14 mouse cellular contexts compared by ENCODE assay signal in genomic region chr10:80991007-80991406, GRCm38 (mm10). TPM values are rescaled to one million over a fixed set of nuclear protein-coding genes. Genes with fewer than 3 reads are reported as not detected.
A peak's percentile ranks its signal among the peaks of the same experiment; 100 is the strongest.
DNase-seq lines count a peak whose midpoint lies in the region; ATAC-seq and TF ChIP-seq lines count a peak whose summit lies in the region.
"Had no signal": no experiment of that assay in that cellular context is flagged by ENCODE, and none has a peak within 500 bp of the region (broad histone marks: within the 10 kb centered on the region; RNA-seq: fewer than 3 reads in every experiment).

No protein-coding gene starts in this region.

- ATAC-seq in intestine, postnatal 0 days: no peak
- ATAC-seq in intestine, embryonic 16.5 days: no peak
- ATAC-seq: Patski had no signal

- H3K36me3 ChIP-seq in intestine, postnatal 0 days (ENCODE audit: control insufficient read depth, insufficient read depth): no peaks in the 10 kb centered on the region
- H3K36me3 ChIP-seq in intestine, embryonic 16.5 days (ENCODE audit: control insufficient read depth, insufficient read depth, low read length): no peaks in the 10 kb centered on the region
- H3K36me3 ChIP-seq in CH12.LX (replicated peaks in 1 of 2; ENCODE audit: control insufficient read depth in 1 of 2, insufficient read depth in 1 of 2, low read length in 1 of 2): no peaks in the 10 kb centered on the region
- no peaks in the 10 kb centered on the region for H3K36me3 ChIP-seq in thymus, adult 2 months (ENCODE audit: control insufficient read depth, insufficient read depth, low read length)
- H3K36me3 ChIP-seq: embryonic facial prominence, embryonic 15.5 days; heart, embryonic 15.5 days had no signal

- no peak for TF ChIP-seq POLR2A in CH12.LX (IDR thresholded peaks at IDR 0.05; ENCODE audit: low read depth, low read length)
- TF ChIP-seq POLR2A in thymus, adult 2 months (IDR thresholded peaks at IDR 0.05; ENCODE audit: control insufficient read depth, extremely low read depth, insufficient read depth, low read length, poor library complexity): no peak

- no peak for TF ChIP-seq EP300 in CH12.LX (IDR thresholded peaks at IDR 0.05; ENCODE audit: low read length)

- TF ChIP-seq RAD21 in CH12.LX (IDR thresholded peaks at IDR 0.05; ENCODE audit: low read depth, low read length): peak; percentile 74

- no peaks in the 10 kb centered on the region for H3K4me1 ChIP-seq in intestine, postnatal 0 days (replicated peaks; ENCODE audit: control insufficient read depth, insufficient read depth, low read length)
- H3K4me1 ChIP-seq in intestine, embryonic 16.5 days (ENCODE audit: control insufficient read depth, insufficient read depth, low read length): peaks cover 13% of the 10 kb centered on the region
- H3K4me1 ChIP-seq in CH12.LX (ENCODE audit: control insufficient read depth in 1 of 2, insufficient read depth in 2 of 2): peaks cover 21 to 61% of the 10 kb centered on the region in 2 experiments
- peaks cover 28% of the 10 kb centered on the region for H3K4me1 ChIP-seq in thymus, adult 2 months (replicated peaks; ENCODE audit: control insufficient read depth, insufficient read depth, low read length)

- no peaks in the 10 kb centered on the region for H3K9me3 ChIP-seq in intestine, postnatal 0 days (ENCODE audit: control insufficient read depth)
- H3K9me3 ChIP-seq in intestine, embryonic 16.5 days (ENCODE audit: control insufficient read depth, low read length): no peaks in the 10 kb centered on the region
- peaks cover 3% of the 10 kb centered on the region for H3K9me3 ChIP-seq in CH12.LX (replicated peaks; ENCODE audit: low read length)
- H3K9me3 ChIP-seq: embryonic facial prominence, embryonic 15.5 days; heart, embryonic 15.5 days had no signal

- peak; percentile 75 for TF ChIP-seq CTCF in intestine, postnatal 0 days (IDR thresholded peaks at IDR 0.05; ENCODE audit: low read depth)
- TF ChIP-seq CTCF in CH12.LX (conservative IDR thresholded peaks at IDR 0.05 in 1 of 2, IDR thresholded peaks at IDR 0.05 in 1 of 2; ENCODE audit: low read depth in 2 of 2, low read length in 2 of 2): peak; percentile 34 to 75; a peak in 3 of 4 replicates
- TF ChIP-seq CTCF in thymus, adult 2 months (IDR thresholded peaks at IDR 0.05; ENCODE audit: borderline replicate concordance, control insufficient read depth, extremely low read depth, insufficient read depth, low read length, poor library complexity): no peak

- dilution Hi-C loops in CH12.LX (cut with MboI; ENCODE audit: extremely low pct_ligation_motif_present, extremely low pct_unique_long_range_greater_than_20kb, low sequenced_read_pairs): no loop called here

- H3K4me2 ChIP-seq in intestine, postnatal 0 days (replicated peaks; ENCODE audit: low read depth): no peak overlapping the region
- no peak overlapping the region for H3K4me2 ChIP-seq in intestine, embryonic 16.5 days (ENCODE audit: low read depth, low read length)
- H3K4me2 ChIP-seq in CH12.LX (ENCODE audit: insufficient read depth, low read depth, poor library complexity, severe bottlenecking): no peak overlapping the region
- H3K4me2 ChIP-seq: embryonic facial prominence, embryonic 15.5 days; heart, embryonic 15.5 days had no signal

- DNase-seq in 3T3-L1 (ENCODE audit: low read depth, low spot score) (peak; percentile 44), CH12.LX (ENCODE audit: extremely low read depth) (peak; percentile 59)
- DNase-seq in embryo, embryonic 10 days (ENCODE audit: low spot score): peak; percentile 48
- no peak for DNase-seq in thymus, adult 2 months
- DNase-seq in frontal cortex, postnatal 14 days (ENCODE audit: low spot score in 2 of 2): no peak
- DNase-seq: adrenal gland, postnatal 36 days; cerebellum, adult 18-20 months; kidney, adult 18-20 months; left cerebral cortex, postnatal 4 days had no signal

- no peak overlapping the region for H3K9ac ChIP-seq in intestine, postnatal 0 days (ENCODE audit: low read depth, low read length)
- no peak overlapping the region for H3K9ac ChIP-seq in intestine, embryonic 16.5 days (ENCODE audit: low read depth, low read length)
- H3K9ac ChIP-seq in CH12.LX (ENCODE audit: insufficient read depth, low read depth): no peak overlapping the region
- H3K9ac ChIP-seq: embryonic facial prominence, embryonic 15.5 days; heart, embryonic 15.5 days had no signal

- no peak overlapping the region for H3K4me3 ChIP-seq in intestine, postnatal 0 days (ENCODE audit: low read depth, low read length)
- no peak overlapping the region for H3K4me3 ChIP-seq in intestine, embryonic 16.5 days (ENCODE audit: low read length)
- no peak overlapping the region for H3K4me3 ChIP-seq in CH12.LX (replicated peaks in 1 of 3; ENCODE audit: low read depth in 2 of 3, low read length in 2 of 3, poor library complexity in 1 of 3)
- no peak overlapping the region for H3K4me3 ChIP-seq in thymus, adult 2 months (ENCODE audit: control insufficient read depth, insufficient read depth, low read length)
- H3K4me3 ChIP-seq: embryonic facial prominence, embryonic 15.5 days; heart, embryonic 15.5 days had no signal

- no peak overlapping the region for H3K27ac ChIP-seq in intestine, postnatal 0 days (ENCODE audit: low read depth, low read length)
- no peak overlapping the region for H3K27ac ChIP-seq in intestine, embryonic 16.5 days (ENCODE audit: low read length)
- no peak overlapping the region for H3K27ac ChIP-seq in CH12.LX (ENCODE audit: insufficient read depth, low read depth)
- no peak overlapping the region for H3K27ac ChIP-seq in thymus, adult 2 months (ENCODE audit: control insufficient read depth, insufficient read depth, low read length)
- H3K27ac ChIP-seq: embryonic facial prominence, embryonic 15.5 days; heart, embryonic 15.5 days had no signal

- no peaks in the 10 kb centered on the region for H3K79me2 ChIP-seq in CH12.LX (replicated peaks; ENCODE audit: control insufficient read depth, extremely low read depth, insufficient read depth, poor library complexity, severe bottlenecking)

- in situ Hi-C loops in CH12.LX (cut with MboI; ENCODE audit: low pct_ligation_motif_present, low pct_unique_long_range_greater_than_20kb, low sequenced_read_pairs): loop anchor here (5.0 to 10.0 kb wide), 3 partner anchors 64 to 186 kb away; partner anchors contain the start of gene Amh

- 12% methylated on average over 3 of the region's 3 CpGs for WGBS in intestine, postnatal 0 days
- WGBS in intestine, embryonic 16.5 days: 8% methylated on average over 3 of the region's 3 CpGs
- 21% methylated on average over 3 of the region's 3 CpGs for WGBS in thymus, adult 2 months

- H3K27me3 ChIP-seq in intestine, postnatal 0 days (replicated peaks; ENCODE audit: control insufficient read depth, insufficient read depth, low read length): 0 out of 2 replicates have a peak, but pooled peaks cover 3% of the 10 kb centered on the region
- H3K27me3 ChIP-seq in intestine, embryonic 16.5 days (replicated peaks; ENCODE audit: control insufficient read depth, insufficient read depth, low read length): 0 out of 2 replicates have a peak, but pooled peaks cover 3% of the 10 kb centered on the region
- peaks cover 38% of the 10 kb centered on the region for H3K27me3 ChIP-seq in CH12.LX (replicated peaks)
- H3K27me3 ChIP-seq in thymus, adult 2 months (ENCODE audit: control insufficient read depth, insufficient read depth, low read length): no peaks in the 10 kb centered on the region
- H3K27me3 ChIP-seq: Patski had no signal

TF ChIP-seq in CH12.LX, 34 proteins besides CTCF, POLR2A, EP300 and RAD21 (continues in another document):
- TF ChIP-seq MYC (IDR thresholded peaks at IDR 0.05; ENCODE audit: low read depth, low read length) (0 out of 2 replicates have a peak, but pooled peaks have one; percentile 17), CHD2 (IDR thresholded peaks at IDR 0.05; ENCODE audit: low read length) (no peak), TCF12 (IDR thresholded peaks at IDR 0.05; ENCODE audit: low read depth, low read length) (no peak), JUND (conservative IDR thresholded peaks at IDR 0.05; ENCODE audit: low read depth, low read length) (no peak), NRF1 (IDR thresholded peaks at IDR 0.05; ENCODE audit: low read depth, low read length) (no peak), SIN3A (IDR thresholded peaks at IDR 0.05; ENCODE audit: low read length) (no peak), TBP (conservative IDR thresholded peaks at IDR 0.05; ENCODE audit: low read depth, low read length) (no peak), KAT2A (IDR thresholded peaks at IDR 0.05; ENCODE audit: insufficient replicate concordance, low read length) (no peak), USF2 (conservative IDR thresholded peaks at IDR 0.05; ENCODE audit: low read depth, low read length) (no peak), USF1 (IDR thresholded peaks at IDR 0.05; ENCODE audit: low read depth, low read length) (no peak), MAFK (IDR thresholded peaks at IDR 0.05; ENCODE audit: insufficient replicate concordance, low read length) (no peak), MAZ (IDR thresholded peaks at IDR 0.05; ENCODE audit: low read depth, low read length) (no peak), MAX (IDR thresholded peaks at IDR 0.05; ENCODE audit: low read length) (no peak), HCFC1 (IDR thresholded peaks at IDR 0.05; ENCODE audit: low read depth, low read length) (no peak), ZMIZ1 (IDR thresholded peaks at IDR 0.05; ENCODE audit: low read depth, low read length) (no peak)

RNA-seq across cellular contexts. Expression of gene Gng7, which starts 23.7 kb away (rescaled TPM):
- 0.81 and 1.2 TPM in 2 replicates for polyA plus RNA-seq in intestine, postnatal 0 days (2015; fragmentation: Nextera tagmentation; extraction: Ambion mirVana)
- 3.6 and 4.0 TPM in 2 replicates for polyA plus RNA-seq in intestine, embryonic 16.5 days (2015; fragmentation: Nextera tagmentation; extraction: Ambion mirVana)
- 0.46 and 0.47 TPM in 2 replicates for total RNA-seq in CH12.LX (2012; rRNA removed)
- not detected in 2 replicates for total RNA-seq in CH12.LX (2014; rRNA removed)
- 0.24 and 0.68 TPM in 2 replicates for polyA plus RNA-seq in CH12.LX (2012; ENCODE audit: insufficient read length, low read depth)
- polyA plus RNA-seq in thymus, adult 2 months (2012; rRNA removed): 0.63 and 0.80 TPM in 2 replicates

RNA-seq across cellular contexts. Expression of gene Diras1, which starts 34.5 kb away (rescaled TPM):
- 0.43 and 0.91 TPM in 2 replicates for polyA plus RNA-seq in intestine, postnatal 0 days (2015; fragmentation: Nextera tagmentation; extraction: Ambion mirVana)
- polyA plus RNA-seq in intestine, embryonic 16.5 days (2015; fragmentation: Nextera tagmentation; extraction: Ambion mirVana): 0.61 and 0.92 TPM in 2 replicates
- total RNA-seq in CH12.LX (2012; rRNA removed) (not detected in 2 replicates), CH12.LX (2014; rRNA removed) (not detected in 2 replicates)
- not detected in 2 replicates for polyA plus RNA-seq in CH12.LX (2012; ENCODE audit: insufficient read length, low read depth)
- polyA plus RNA-seq in thymus, adult 2 months (2012; rRNA removed): 0.05 and 0.13 TPM in 2 replicates
- polyA plus RNA-seq: heart, embryonic 15.5 days had no signal

RNA-seq across cellular contexts. Expression of gene Slc39a3, which starts 46.2 kb away (rescaled TPM):
- 10.5 and 11.1 TPM in 2 replicates for polyA plus RNA-seq in intestine, postnatal 0 days (2015; fragmentation: Nextera tagmentation; extraction: Ambion mirVana)
- 18.1 and 18.9 TPM in 2 replicates for polyA plus RNA-seq in intestine, embryonic 16.5 days (2015; fragmentation: Nextera tagmentation; extraction: Ambion mirVana)
- total RNA-seq in CH12.LX (2012; rRNA removed) (6.3 and 7.2 TPM in 2 replicates), CH12.LX (2014; rRNA removed) (3.5 and 3.9 TPM in 2 replicates)
- 4.2 and 4.3 TPM in 2 replicates for polyA plus RNA-seq in CH12.LX (2012; ENCODE audit: insufficient read length, low read depth)
- polyA plus RNA-seq in thymus, adult 2 months (2012; rRNA removed): 52.7 and 57.6 TPM in 2 replicates

Comparison
In these comparisons a context has a peak if more than half of its experiments do, and no peak if none do; other contexts are left out.
1. DNase-seq: peak in 3T3-L1 (single experiment), CH12.LX (single experiment) and embryo, embryonic 10 days (single experiment); none in thymus, adult 2 months (single experiment) and frontal cortex, postnatal 14 days (0 of 2).